Mouse (Mus musculus): Measurements from ENCODE around the gene Ttc28. TPM values are rescaled to one million over a fixed set of nuclear protein-coding genes. Genes with fewer than 3 reads are reported as not detected.

Ttc28 gene
- polyA plus RNA-seq, 1 experiment: 5.5 TPM

- Histone ChIP-seq H3K4me3 (replicated peaks; ENCODE audit: insufficient read depth, low read depth, low read length) (no peak overlapping the region), H3K27me3 (ENCODE audit: control insufficient read depth, insufficient read depth, low read length) (no peaks in the 10 kb centered on the region), H3K4me1 (ENCODE audit: control insufficient read depth, insufficient read depth, low read length) (peaks cover 27% of the 10 kb centered on the region), H3K27ac (ENCODE audit: insufficient read depth, low read length) (no peak overlapping the region)
- 57% methylated on average over 11 of the region's 11 CpGs for WGBS
- TF ChIP-seq POLR2A (IDR thresholded peaks at IDR 0.05; ENCODE audit: borderline replicate concordance, insufficient read depth, low read length) (no peak), CTCF (IDR thresholded peaks at IDR 0.05; ENCODE audit: borderline replicate concordance, insufficient read depth, low read depth, low read length) (no peak)
- no peak for DNase-seq
These were observed 343.2 kb downstream of the Ttc28 start for GRCm38 (mm10) chr5:111222820-111223219.

- H3K4me3 ChIP-seq (replicated peaks; ENCODE audit: insufficient read depth, low read depth, low read length): no peak overlapping the region
- WGBS: 96% methylated on average over 11 of the region's 11 CpGs
- no peaks in the 10 kb centered on the region for H3K27me3 ChIP-seq (ENCODE audit: control insufficient read depth, insufficient read depth, low read length)
- TF ChIP-seq POLR2A (IDR thresholded peaks at IDR 0.05; ENCODE audit: borderline replicate concordance, insufficient read depth, low read length) (no peak), CTCF (IDR thresholded peaks at IDR 0.05; ENCODE audit: borderline replicate concordance, insufficient read depth, low read depth, low read length) (no peak)
- DNase-seq: no peak
- H3K4me1 ChIP-seq (ENCODE audit: control insufficient read depth, insufficient read depth, low read length): peaks cover 41% of the 10 kb centered on the region
- no peak overlapping the region for H3K27ac ChIP-seq (ENCODE audit: insufficient read depth, low read length)
These were observed 345.7 kb downstream of the Ttc28 start for GRCm38 (mm10) chr5:111225306-111225705.

DNA sequence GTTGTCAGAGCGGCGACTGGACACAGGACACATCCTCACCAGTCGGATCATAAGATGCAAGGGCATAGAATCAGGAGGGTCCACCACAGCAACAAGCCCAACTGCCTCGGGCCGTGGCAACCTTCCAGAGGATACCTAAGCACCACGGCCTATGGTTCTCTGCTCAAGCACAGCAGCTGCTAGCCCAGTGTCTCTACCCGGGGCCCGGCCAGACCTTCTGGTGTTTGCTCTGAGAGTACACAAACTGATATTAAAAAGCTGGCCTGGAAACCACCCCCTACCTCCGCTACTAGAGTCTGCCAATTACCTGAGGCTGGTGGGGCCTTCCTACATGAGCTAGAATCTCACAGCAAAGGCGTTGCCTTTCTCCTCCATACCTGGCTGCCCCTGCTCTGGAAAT lies 346.9 kb downstream of the Ttc28 start:
- TF ChIP-seq POLR2A (IDR thresholded peaks at IDR 0.05; ENCODE audit: borderline replicate concordance, insufficient read depth, low read length) (no peak), CTCF (IDR thresholded peaks at IDR 0.05; ENCODE audit: borderline replicate concordance, insufficient read depth, low read depth, low read length) (no peak)
- no peaks in the 10 kb centered on the region for H3K27me3 ChIP-seq (ENCODE audit: control insufficient read depth, insufficient read depth, low read length)
- WGBS: 31% methylated on average over 10 of the region's 10 CpGs
- peaks cover 33% of the 10 kb centered on the region for H3K4me1 ChIP-seq (ENCODE audit: control insufficient read depth, insufficient read depth, low read length)
- H3K27ac ChIP-seq (ENCODE audit: insufficient read depth, low read length): no peak overlapping the region
- no peak overlapping the region for H3K4me3 ChIP-seq (replicated peaks; ENCODE audit: insufficient read depth, low read depth, low read length)
- DNase-seq: peak; percentile 69 to 79

GRCm38 (mm10) chr5:111227850-111228249 lies 348.2 kb downstream of the Ttc28 start:
- WGBS: 91% methylated on average over 5 of the region's 5 CpGs
- DNase-seq: no peak
- TF ChIP-seq CTCF (IDR thresholded peaks at IDR 0.05; ENCODE audit: borderline replicate concordance, insufficient read depth, low read depth, low read length) (no peak), POLR2A (IDR thresholded peaks at IDR 0.05; ENCODE audit: borderline replicate concordance, insufficient read depth, low read length) (no peak)
- Histone ChIP-seq H3K27me3 (ENCODE audit: control insufficient read depth, insufficient read depth, low read length) (no peaks in the 10 kb centered on the region), H3K4me3 (replicated peaks; ENCODE audit: insufficient read depth, low read depth, low read length) (no peak overlapping the region), H3K27ac (ENCODE audit: insufficient read depth, low read length) (no peak overlapping the region), H3K4me1 (ENCODE audit: control insufficient read depth, insufficient read depth, low read length) (peaks cover 33% of the 10 kb centered on the region)

DNA sequence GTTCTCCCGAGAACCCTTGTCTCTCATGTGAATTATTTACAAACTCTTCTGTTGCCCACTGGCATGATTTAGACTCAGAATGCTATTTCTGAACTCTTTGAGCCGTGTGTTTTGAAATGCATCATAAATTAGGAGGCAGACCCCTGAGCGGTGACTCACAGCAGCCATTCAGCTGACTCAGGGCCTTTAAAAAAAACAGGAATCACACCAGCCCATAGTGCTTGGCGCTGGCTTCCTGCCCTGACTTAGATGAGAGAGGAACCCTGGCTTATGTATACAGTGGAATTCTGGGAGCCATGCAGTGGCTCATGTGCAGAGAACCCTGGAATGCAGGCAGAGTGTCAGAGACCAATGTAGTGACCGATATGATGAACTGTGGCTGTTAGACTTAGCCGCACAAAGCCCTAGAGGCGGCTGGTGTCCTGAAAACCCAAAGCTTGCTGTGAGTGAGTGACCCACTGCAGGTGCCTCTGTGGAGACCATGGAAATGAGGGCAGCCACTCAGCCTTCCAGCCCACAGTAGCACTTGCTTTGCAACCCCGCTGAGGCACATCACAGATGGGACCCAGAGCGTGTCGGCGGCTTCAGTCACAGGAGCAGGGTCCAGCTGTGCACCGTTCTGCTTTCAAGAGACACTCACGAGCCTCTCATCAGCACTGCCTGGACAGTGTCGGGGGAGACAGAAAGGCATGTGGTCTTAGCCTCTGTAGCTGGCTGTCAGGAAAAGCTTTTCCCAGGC lies 348.9 kb downstream of the Ttc28 start:
- no peak for DNase-seq
- H3K4me1 ChIP-seq (ENCODE audit: control insufficient read depth, insufficient read depth, low read length): peaks cover 33% of the 10 kb centered on the region
- WGBS: 72% methylated on average over 14 of the region's 14 CpGs

GRCm38 (mm10) chr5:111229041-111229394 lies 349.4 kb downstream of the Ttc28 start:
- no peak overlapping the region for H3K27ac ChIP-seq (ENCODE audit: insufficient read depth, low read length)
- DNase-seq: no peak
- H3K27me3 ChIP-seq (ENCODE audit: control insufficient read depth, insufficient read depth, low read length): no peaks in the 10 kb centered on the region
- 68% methylated on average over 12 of the region's 12 CpGs for WGBS
- peaks cover 33% of the 10 kb centered on the region for H3K4me1 ChIP-seq (ENCODE audit: control insufficient read depth, insufficient read depth, low read length)
- H3K4me3 ChIP-seq (replicated peaks; ENCODE audit: insufficient read depth, low read depth, low read length): no peak overlapping the region
- TF ChIP-seq CTCF (IDR thresholded peaks at IDR 0.05; ENCODE audit: borderline replicate concordance, insufficient read depth, low read depth, low read length) (no peak), POLR2A (IDR thresholded peaks at IDR 0.05; ENCODE audit: borderline replicate concordance, insufficient read depth, low read length) (no peak)

More for the DNA sequence above, 348.9 kb downstream of the Ttc28 start:
- Histone ChIP-seq H3K27me3 (ENCODE audit: control insufficient read depth, insufficient read depth, low read length) (no peaks in the 10 kb centered on the region), H3K27ac (ENCODE audit: insufficient read depth, low read length) (no peak overlapping the region), H3K4me3 (replicated peaks; ENCODE audit: insufficient read depth, low read depth, low read length) (no peak overlapping the region)
- TF ChIP-seq CTCF (IDR thresholded peaks at IDR 0.05; ENCODE audit: borderline replicate concordance, insufficient read depth, low read depth, low read length) (no peak), POLR2A (IDR thresholded peaks at IDR 0.05; ENCODE audit: borderline replicate concordance, insufficient read depth, low read length) (no peak)

GRCm38 (mm10) chr5:111229671-111230070 lies 350.1 kb downstream of the Ttc28 start:
- Histone ChIP-seq H3K4me3 (replicated peaks; ENCODE audit: insufficient read depth, low read depth, low read length) (no peak overlapping the region), H3K27ac (ENCODE audit: insufficient read depth, low read length) (no peak overlapping the region), H3K27me3 (ENCODE audit: control insufficient read depth, insufficient read depth, low read length) (no peaks in the 10 kb centered on the region), H3K4me1 (ENCODE audit: control insufficient read depth, insufficient read depth, low read length) (peaks cover 33% of the 10 kb centered on the region)
- TF ChIP-seq CTCF (IDR thresholded peaks at IDR 0.05; ENCODE audit: borderline replicate concordance, insufficient read depth, low read depth, low read length) (no peak), POLR2A (IDR thresholded peaks at IDR 0.05; ENCODE audit: borderline replicate concordance, insufficient read depth, low read length) (no peak)
- no peak for DNase-seq
- WGBS: 65% methylated on average over 3 of the region's 3 CpGs

- Histone ChIP-seq H3K27me3 (ENCODE audit: control insufficient read depth, insufficient read depth, low read length) (no peaks in the 10 kb centered on the region), H3K27ac (ENCODE audit: insufficient read depth, low read length) (no peak overlapping the region), H3K4me3 (replicated peaks; ENCODE audit: insufficient read depth, low read depth, low read length) (no peak overlapping the region), H3K4me1 (ENCODE audit: control insufficient read depth, insufficient read depth, low read length) (peaks cover 35% of the 10 kb centered on the region)
- WGBS: 72% methylated on average over 13 of the region's 13 CpGs
- no peak for DNase-seq
- TF ChIP-seq CTCF (IDR thresholded peaks at IDR 0.05; ENCODE audit: borderline replicate concordance, insufficient read depth, low read depth, low read length): no peak
- no peak for TF ChIP-seq POLR2A (IDR thresholded peaks at IDR 0.05; ENCODE audit: borderline replicate concordance, insufficient read depth, low read length)
These were observed 351.4 kb downstream of the Ttc28 start for GRCm38 (mm10) chr5:111231044-111231443.
